Mouse (Mus musculus): Measurements from ENCODE around the gene Piwil1.

The Piwil1 gene

DNA sequence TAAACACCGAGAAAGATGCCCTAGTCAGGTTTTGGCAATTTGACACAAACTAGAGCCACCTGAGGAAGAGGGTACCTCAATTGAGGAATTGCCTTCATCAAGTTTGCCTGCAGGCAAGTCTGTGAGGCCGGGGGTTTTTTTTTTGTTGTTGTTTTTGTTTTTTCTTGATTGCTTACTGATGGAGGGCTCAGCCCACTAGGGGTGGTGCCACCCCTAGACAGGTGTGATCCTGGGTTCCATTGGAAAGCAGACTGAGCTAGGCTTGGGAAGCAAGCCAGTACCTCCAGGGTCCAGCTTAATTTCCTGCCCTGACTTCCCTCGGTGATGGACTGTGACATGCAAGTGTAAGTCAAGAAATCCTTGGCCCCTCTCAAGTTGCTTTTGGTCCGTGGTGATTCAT, at the start of gene Piwil1:
Gene Piwil1 (plus strand): TSS at position 301 of the 400 bp plus-strand sequence.
- no peak for DNase-seq (ENCODE audit: low read depth)

DNA sequence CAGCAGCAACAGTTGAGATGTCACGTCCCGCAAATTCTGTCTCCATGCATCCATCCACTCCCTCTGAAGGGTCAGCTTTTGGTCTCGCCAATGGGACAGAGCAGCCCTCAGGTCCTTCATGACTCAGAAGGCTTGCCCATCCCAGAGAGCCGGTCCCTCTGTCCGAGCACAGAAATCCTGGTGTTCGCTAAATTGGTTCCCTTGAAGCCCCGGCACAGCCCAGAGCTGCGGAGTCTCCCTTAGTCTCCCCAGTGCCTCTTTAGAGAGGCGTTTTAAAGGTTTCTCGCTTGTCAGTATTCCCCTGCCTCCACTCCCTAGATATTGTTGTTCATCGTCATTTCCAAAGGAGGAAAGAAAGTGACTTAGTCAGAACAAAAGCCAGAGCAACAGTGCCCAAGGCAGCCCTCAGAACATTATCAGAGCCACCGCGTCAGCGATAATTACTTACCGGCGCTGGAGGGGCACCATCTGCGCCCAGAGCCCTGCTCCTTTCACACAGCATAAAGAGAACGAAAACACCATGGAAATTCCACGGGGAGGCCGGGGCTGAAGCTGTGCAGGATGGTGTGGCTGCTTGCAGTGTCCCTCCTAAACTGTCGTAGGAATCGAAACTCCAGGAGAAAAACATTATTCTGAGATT, 45.7 kb upstream of the Piwil1 start:
- no peak for DNase-seq (ENCODE audit: low read depth)

- DNase-seq (ENCODE audit: low read depth) = no peak
Measured at GRCm38 (mm10) chr5:128660101-128660500, 42.2 kb upstream of the Piwil1 start.

GRCm38 (mm10) chr5:128662881-128663280, 39.4 kb upstream of the Piwil1 start:
- DNase-seq (ENCODE audit: low read depth) = no peak

- DNase-seq (ENCODE audit: low read depth) = no peak
Measured at GRCm38 (mm10) chr5:128663976-128664375, 38.3 kb upstream of the Piwil1 start.

DNA sequence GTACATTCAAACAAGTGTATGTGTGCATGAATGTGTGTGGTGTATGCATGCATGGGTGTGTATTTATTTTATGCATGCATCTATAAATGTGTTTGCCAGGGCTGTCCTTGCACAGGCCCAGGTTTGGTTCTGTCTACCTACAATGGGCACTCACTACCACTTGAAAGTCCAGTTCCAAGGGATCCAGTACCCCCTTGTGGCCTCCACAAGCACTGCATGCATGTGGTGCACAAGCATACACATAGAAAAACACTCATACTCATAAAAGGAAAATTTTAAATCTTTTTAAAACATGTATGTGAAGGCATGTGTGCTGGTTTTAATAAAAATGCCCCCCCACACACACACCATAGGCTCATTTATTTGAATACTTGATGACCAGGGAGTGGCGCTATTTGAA, 37.3 kb upstream of the Piwil1 start:
- DNase-seq (ENCODE audit: low read depth) = no peak

GRCm38 (mm10) chr5:128667303-128667702, 35.0 kb upstream of the Piwil1 start:
- DNase-seq (ENCODE audit: low read depth) = no peak

DNA sequence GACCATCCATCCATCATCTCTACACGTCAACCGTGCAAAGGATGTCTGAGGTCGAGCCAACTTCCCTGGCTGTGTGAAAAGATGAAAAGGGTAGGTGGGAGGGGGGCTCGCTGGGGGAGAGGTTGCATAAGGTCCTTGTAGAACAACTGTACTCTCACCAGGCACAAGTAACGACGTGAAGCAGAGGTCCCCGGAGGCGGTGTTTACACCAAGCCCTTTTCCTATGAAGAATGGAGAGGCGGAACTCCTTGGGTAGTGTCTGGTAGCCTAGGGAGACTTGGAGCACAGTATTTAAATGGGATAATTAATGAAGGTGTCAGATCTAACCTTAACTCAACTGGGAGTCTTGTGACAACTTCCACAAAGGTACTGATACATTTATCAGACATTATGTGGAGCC, 28.2 kb upstream of the Piwil1 start:
- DNase-seq (ENCODE audit: low read depth) = no peak

DNA sequence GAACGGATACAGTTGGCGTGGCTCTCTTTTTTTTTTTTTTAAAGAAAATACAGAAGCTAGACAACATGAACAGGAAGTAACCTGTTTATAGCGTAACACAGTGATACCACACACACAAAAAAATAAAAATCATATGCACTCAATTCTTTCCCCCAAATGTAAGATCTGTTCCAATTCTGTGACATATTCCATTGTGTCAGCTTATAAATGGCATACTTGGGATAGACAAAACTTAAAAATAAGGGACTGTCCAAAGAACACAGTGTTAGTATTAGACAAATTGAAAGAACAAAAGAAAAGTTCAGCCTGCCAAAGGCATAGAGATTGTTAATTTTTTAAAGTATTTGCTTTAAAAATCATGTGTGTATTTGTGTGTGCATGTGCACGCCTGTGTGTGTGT, 25.0 kb upstream of the Piwil1 start:
- DNase-seq (ENCODE audit: low read depth) = no peak

DNA sequence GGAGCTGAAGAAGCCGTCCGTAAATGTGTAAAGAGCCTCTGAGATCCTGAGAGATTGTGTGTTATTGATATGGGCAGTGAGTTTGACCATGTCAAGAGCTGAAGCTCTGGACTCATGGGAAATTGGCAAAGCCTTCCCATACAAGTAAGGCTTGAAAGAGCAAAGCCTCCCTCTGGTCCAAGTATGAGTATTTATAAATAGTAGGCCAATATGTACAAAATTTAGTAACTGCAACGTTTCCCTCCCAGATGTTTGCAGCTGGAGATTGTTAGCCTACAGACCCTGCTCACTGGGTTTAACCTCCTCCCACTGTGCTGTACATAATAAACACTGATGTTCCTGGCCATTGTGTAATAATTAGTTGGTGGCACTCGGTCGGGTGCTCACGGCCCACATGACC, 24.5 kb upstream of the Piwil1 start:
- DNase-seq (ENCODE audit: low read depth) = no peak

DNA sequence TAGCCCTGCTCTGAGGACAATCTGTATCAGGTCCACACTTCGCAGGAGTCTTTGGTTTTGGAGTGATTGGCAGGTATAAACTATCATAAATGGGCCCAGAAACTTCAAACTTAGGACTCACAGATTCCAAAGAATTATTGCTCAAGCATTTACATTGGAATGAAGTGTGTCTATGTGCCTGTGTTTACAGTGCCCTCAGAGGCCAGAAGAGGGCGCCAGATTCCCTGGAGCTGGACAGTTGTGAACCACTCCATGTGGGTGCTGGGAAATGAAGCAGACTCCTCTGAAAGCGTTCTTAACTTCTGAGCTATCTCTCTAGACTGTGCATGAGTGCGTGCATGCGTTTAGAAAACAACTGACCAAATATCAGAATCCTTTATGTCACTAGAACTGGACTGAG, 20.9 kb upstream of the Piwil1 start:
- DNase-seq (ENCODE audit: low read depth) = no peak

GRCm38 (mm10) chr5:128684192-128684591, 18.1 kb upstream of the Piwil1 start:
- no peak for DNase-seq (ENCODE audit: low read depth)

DNA sequence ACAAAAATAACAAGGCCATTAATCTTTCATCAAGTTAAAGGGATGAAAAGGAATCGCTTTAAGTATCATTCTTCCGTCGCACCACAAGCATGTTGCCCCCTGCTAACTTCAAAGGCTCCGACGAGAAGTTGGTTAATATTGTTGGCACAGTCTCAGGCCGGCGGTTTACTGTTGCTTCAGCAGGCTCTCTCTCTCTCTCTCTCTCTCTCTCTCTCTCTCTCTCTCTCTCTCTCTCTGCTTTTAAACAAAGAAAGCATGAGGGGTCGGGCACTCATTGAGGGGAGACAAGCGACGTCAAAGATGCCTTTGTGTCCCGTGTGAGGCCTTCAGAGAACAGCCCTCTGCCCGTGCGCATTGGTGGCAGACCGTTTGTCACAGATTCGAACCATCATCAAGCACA, 17.7 kb upstream of the Piwil1 start:
- DNase-seq (ENCODE audit: low read depth) = no peak

DNA sequence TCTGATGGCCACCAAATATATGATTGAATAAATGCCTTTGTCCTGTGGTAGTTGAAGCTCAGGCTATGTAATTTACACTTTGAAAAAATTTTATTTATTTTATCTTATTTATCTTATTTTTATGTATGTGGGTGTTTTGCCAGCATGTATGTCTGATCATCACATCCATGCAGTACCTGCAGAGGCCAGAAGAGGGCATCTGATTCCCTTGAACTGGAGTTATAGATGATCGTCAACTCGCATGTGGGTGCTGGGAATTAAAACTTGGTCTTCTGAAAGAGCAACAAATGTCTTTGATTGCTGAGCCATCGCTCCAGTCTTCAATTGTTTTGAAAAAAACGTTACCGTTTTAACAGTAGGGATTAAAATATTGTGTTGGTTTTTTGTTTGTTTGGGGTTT, 15.2 kb upstream of the Piwil1 start:
- DNase-seq (ENCODE audit: low read depth) = no peak

DNA sequence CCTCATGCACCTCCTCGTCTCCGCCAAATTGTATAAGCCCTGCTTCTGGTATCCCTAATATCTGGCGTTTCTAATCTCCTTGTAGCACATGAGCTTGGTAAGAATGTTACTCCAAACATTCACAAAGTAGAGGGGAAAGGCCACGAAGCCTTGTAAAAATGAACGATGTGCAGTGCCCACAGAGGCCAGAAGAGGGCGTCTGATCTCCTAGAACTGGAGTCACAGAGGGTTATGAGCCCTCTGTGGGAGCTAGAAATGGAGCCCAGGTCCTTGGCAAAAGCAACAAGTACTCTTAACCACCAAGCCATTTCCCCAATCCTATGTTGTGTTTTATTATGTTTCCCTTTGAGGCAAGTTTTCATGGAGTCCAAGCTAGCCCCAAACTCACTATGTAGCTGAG, 8.2 kb upstream of the Piwil1 start:
- no peak for DNase-seq (ENCODE audit: low read depth)

DNA sequence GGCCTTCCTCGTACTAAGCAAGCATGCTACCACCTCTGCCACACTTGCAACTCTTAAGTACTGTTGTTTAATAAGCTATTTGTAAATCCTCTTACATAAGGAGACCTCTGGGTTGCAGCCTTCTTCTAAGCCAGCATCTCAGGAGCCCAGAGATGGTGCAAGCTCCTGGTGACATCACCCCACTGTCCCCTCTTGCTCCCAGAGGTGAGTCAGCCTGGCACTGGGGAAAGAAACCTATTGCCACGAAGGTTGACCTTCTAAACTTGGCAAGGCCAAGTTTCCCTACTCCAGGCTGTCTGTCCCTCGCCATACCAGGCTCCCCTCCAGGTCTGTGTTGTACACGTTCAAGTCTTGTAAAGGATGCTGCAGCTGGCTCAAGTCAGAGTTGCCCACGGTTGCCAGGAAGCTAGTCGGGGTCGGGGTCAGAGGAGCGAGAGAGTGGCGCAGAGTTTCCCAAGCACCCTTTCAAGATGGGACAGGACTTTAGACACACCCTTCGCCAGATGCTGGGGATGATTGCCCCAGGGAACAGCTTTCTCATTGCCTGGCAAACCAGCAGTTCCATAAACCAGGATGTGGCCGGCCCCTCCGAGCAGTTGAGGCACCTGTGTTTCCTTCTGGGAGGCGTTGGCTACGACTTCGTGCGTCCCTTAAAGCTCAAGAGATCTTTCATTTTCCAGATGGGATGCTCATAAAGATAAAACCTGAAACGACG, 7.6 kb upstream of the Piwil1 start:
- no peak for DNase-seq (ENCODE audit: low read depth)

DNA sequence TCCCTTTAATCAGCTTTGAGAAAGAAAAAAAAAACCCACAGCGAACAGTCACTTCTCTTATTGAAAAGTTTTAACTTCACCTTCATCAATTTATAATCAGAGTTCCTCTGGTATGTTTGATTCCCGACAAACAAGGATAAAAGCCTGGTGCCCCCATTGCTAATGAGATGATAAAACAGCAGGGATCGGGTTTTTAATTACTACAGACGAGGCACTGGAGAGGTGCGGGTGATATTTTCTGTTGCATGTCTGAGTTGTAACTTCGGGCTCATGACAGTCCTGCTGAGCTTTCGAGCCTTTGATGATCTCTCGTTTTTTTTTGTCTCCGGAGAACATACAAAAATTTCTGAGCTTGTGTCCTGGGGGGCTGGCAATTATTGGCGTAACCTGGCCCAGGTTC, 5.5 kb upstream of the Piwil1 start:
- DNase-seq (ENCODE audit: low read depth) = no peak

GRCm38 (mm10) chr5:128700716-128701115, 1.6 kb upstream of the Piwil1 start:
- DNase-seq (ENCODE audit: low read depth) = no peak

GRCm38 (mm10) chr5:128703688-128704087, 1.4 kb downstream of the Piwil1 start:
- DNase-seq (ENCODE audit: low read depth) = no peak

DNA sequence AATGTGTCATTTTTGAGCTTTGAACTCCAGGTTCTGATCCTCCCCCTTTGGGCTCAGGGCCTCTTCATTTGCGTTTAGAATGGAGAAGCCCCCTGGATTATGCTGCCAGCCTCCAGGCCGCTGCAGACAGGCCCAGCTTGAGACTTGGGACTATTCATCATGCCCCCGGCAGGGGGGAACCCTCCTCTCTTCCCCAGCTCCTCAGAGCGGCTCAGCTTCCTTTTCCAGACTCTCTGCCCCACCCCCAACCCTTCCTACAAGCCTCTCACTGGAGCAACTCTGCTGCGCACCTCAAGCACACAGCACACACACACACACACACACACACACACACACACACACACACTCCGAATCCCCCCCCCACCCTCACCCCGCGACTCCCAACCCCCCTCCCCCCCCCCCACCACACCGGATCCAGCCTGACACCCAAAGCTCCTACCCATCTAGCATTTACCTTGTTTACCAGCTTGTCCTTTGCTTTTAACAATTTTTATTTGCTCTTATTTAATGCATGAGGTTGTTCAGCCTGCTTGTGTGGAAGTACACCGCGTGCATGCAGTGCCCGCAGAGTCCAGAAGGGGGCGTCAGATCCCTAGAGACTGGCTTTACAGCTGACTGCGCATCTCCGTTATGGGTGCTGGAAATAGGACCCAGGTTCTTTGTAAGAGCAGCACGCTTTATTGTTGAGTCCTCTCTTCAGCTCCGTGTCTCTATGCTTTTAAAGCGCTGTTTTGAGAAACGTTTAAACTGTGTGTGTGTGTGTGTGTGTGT, 2.0 kb downstream of the Piwil1 start:
- DNase-seq (ENCODE audit: low read depth) = no peak

DNA sequence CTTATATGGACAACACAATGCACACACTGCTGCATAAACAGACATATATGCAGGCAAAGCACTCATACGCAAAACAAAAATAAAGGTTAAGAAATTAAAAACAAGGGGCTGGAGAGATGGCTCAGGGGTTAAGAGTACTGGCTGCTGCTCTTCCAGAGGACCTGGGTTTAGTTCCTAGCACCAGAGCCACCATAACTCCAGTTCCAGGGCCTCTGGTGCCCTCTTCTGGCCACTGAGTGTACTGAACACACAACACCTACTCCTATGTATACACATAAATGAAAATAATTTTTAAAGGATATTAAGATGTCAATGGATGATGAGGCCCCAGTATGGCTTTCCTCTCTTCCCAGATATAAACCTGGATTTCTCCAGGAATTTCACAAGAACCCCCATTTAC, 4.1 kb downstream of the Piwil1 start:
- no peak for DNase-seq (ENCODE audit: low read depth)

- DNase-seq (ENCODE audit: low read depth) = no peak
Measured at GRCm38 (mm10) chr5:128707271-128707670, 4.9 kb downstream of the Piwil1 start.

DNA sequence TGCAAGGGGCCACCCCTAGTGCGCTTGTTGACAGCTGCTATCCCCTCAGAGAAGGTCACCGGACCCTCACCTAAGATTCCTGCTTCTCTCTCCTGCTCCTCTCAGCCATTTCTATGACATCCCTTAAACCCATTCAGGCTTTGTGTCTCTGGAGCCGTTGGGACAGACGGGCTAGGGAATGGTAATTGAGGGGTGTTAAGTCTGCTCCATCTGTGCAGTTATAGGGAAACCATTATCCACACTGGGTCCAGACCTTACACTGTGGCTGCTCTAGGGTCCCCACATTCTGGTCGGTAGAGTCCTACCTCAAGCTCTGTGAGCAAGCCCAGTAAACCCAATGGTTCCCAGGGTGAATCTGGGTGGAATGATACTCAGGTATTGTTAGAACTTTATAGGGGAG, 6.6 kb downstream of the Piwil1 start:
- DNase-seq (ENCODE audit: low read depth) = no peak
